Mouse (Mus musculus): ENCODE measurements at regions not wholly inside any gene's neighbourhood (a gene's known extent, or its start where the extent isn't known, plus 50 kb on each side); places are given as distances from the start of the nearest gene placed in this dataset.

- TF ChIP-seq CTCF (conservative IDR thresholded peaks at IDR 0.05; ENCODE audit: low read length), result no peak
- no peak for TF ChIP-seq POU5F1 (IDR thresholded peaks at IDR 0.05; ENCODE audit: borderline replicate concordance, low read length)
- no peak for TF ChIP-seq NANOG (IDR thresholded peaks at IDR 0.05; ENCODE audit: borderline replicate concordance, low read length)
These were observed 224.9 kb upstream of the Habp2 start for GRCm38 (mm10) chr19:56061882-56062540.

Measured in E14TG2a.4 (cell line).